Mouse (Mus musculus): ENCODE measurements around the gene Rbl2.

- TF ChIP-seq CTCF (IDR thresholded peaks at IDR 0.05) (no peak), EP300 (IDR thresholded peaks at IDR 0.05) (no peak)
These were observed 71.0 kb downstream of the Rbl2 start for GRCm38 (mm10) chr8:91140828-91141227.
